Mouse (Mus musculus) midbrain, embryonic 10.5 days (tissue): ENCODE data around the gene Jph3. TPM values are rescaled to one million over a fixed set of nuclear protein-coding genes. Genes with fewer than 3 reads are reported as not detected.

Experiments used
- DNase-seq: peaks from one replicate; pipeline ENCODE4 v3.0.0-alpha.2; 2017; ENCODE audit warnings: low spot score
- H3K27ac ChIP-seq: fragments of 300-500 bp; sonication (generic); replicated peaks from 2 replicates; pipeline ENCODE4 v1.5.1; 2016; ENCODE audit warnings: mild to moderate bottlenecking
- H3K27me3 ChIP-seq: fragments of 300-500 bp; sonication (generic); 2 replicates; pipeline ENCODE4 v1.6.1; 2016; ENCODE audit warnings: low read depth, mild to moderate bottlenecking; ENCODE audit not compliant: poor library complexity, severe bottlenecking
- H3K36me3 ChIP-seq: fragments of 300-500 bp; sonication (generic); 2 replicates; pipeline ENCODE4 v1.6.1; 2016; ENCODE audit warnings: mild to moderate bottlenecking, moderate library complexity
- H3K4me1 ChIP-seq: fragments of 300-500 bp; sonication (generic); 2 replicates; pipeline ENCODE4 v1.6.1; 2016
- H3K4me3 ChIP-seq: fragments of 300-500 bp; sonication (generic); 2 replicates; pipeline ENCODE4 v1.5.1; 2016; ENCODE audit warnings: mild to moderate bottlenecking, moderate library complexity
- H3K9me3 ChIP-seq: fragments of 300-500 bp; sonication (generic); replicated peaks from 2 replicates; pipeline ENCODE4 v1.6.1; 2016; ENCODE audit warnings: mild to moderate bottlenecking
- WGBS: fragments of 180-500 bp; shearing (Covaris S2); methylation state at CpG from one replicate; pipeline ENCODE4 v1.1.7; 2016; 5-methylcytosine and 5-hydroxymethylcytosine counted together
- polyA plus RNA-seq: library from polyadenylated mRNA; unstranded; fragments of >200 nt; fragmentation: Nextera tagmentation; extraction: Ambion mirVana; gene quantifications from 2 replicates; pipeline ENCODE4 v1.2.1, GENCODE M21; 2016

Gene Jph3
- polyA plus RNA-seq, 1 experiment from 2014 or later = 11.9 TPM

GRCm38 (mm10) chr8:121731471-121732333 lies 2.3 kb downstream of the Jph3 start:
- H3K27ac ChIP-seq = peak overlapping the region; percentile 72; the same call in 1 of the 2 replicates
- no peaks in the 10 kb centered on the region for H3K36me3 ChIP-seq
- DNase-seq = peak; percentile 38
- peaks cover 27% of the 10 kb centered on the region for H3K4me1 ChIP-seq
- H3K9me3 ChIP-seq = no peaks in the 10 kb centered on the region; the same call in 1 of the 2 replicates
- peak overlapping the region; percentile 66 for H3K4me3 ChIP-seq
- WGBS = 6% methylated on average over 26 of the region's 26 CpGs
- peaks cover 64% of the 10 kb centered on the region for H3K27me3 ChIP-seq

GRCm38 (mm10) chr8:121732334-121732665 lies 2.9 kb downstream of the Jph3 start:
- H3K27me3 ChIP-seq = peaks cover 62% of the 10 kb centered on the region
- H3K36me3 ChIP-seq = no peaks in the 10 kb centered on the region
- H3K27ac ChIP-seq = no peak overlapping the region
- 58% methylated on average over 4 of the region's 4 CpGs for WGBS
- no peak for DNase-seq
- peak overlapping the region; percentile 66 for H3K4me3 ChIP-seq
- peaks cover 27% of the 10 kb centered on the region for H3K4me1 ChIP-seq
- H3K9me3 ChIP-seq = no peaks in the 10 kb centered on the region

- Histone ChIP-seq H3K27me3 (peaks cover 42% of the 10 kb centered on the region), H3K4me3 (no peak overlapping the region), H3K9me3 (no peaks in the 10 kb centered on the region), H3K4me1 (peaks cover 26% of the 10 kb centered on the region), H3K36me3 (no peaks in the 10 kb centered on the region), H3K27ac (no peak overlapping the region)
- DNase-seq = no peak
- WGBS = 94% methylated on average over 16 of the region's 16 CpGs
These were observed 4.8 kb downstream of the Jph3 start for GRCm38 (mm10) chr8:121734262-121734661.

- Histone ChIP-seq H3K9me3 (no peaks in the 10 kb centered on the region), H3K4me3 (no peak overlapping the region), H3K36me3 (no peaks in the 10 kb centered on the region), H3K27me3 (peaks cover 24% of the 10 kb centered on the region), H3K4me1 (peaks cover 11% of the 10 kb centered on the region), H3K27ac (no peak overlapping the region)
- peak; percentile 46 for DNase-seq
- 14% methylated on average over 7 of the region's 7 CpGs for WGBS
These were observed 6.8 kb downstream of the Jph3 start for GRCm38 (mm10) chr8:121736236-121736635.

- 90% methylated on average over 10 of the region's 10 CpGs for WGBS
- Histone ChIP-seq H3K36me3 (no peaks in the 10 kb centered on the region), H3K9me3 (no peaks in the 10 kb centered on the region), H3K27me3 (no peaks in the 10 kb centered on the region), H3K4me3 (no peak overlapping the region), H3K4me1 (peaks cover 5% of the 10 kb centered on the region; the same call in 1 of the 2 replicates), H3K27ac (no peak overlapping the region)
- DNase-seq = no peak
These were observed 11.3 kb downstream of the Jph3 start for GRCm38 (mm10) chr8:121740721-121741120.

GRCm38 (mm10) chr8:121749501-121749900 lies 20.1 kb downstream of the Jph3 start:
- no peak for DNase-seq
- no peak overlapping the region for H3K27ac ChIP-seq
- H3K27me3 ChIP-seq = peaks cover 20% of the 10 kb centered on the region; the same call in 1 of the 2 replicates
- peaks cover 9% of the 10 kb centered on the region for H3K9me3 ChIP-seq
- no peak overlapping the region for H3K4me3 ChIP-seq
- no peaks in the 10 kb centered on the region for H3K4me1 ChIP-seq
- no peaks in the 10 kb centered on the region for H3K36me3 ChIP-seq
- WGBS = 86% methylated on average over 9 of the region's 9 CpGs

- DNase-seq = no peak
- H3K27ac ChIP-seq = no peak overlapping the region
- H3K4me3 ChIP-seq = no peak overlapping the region
- H3K27me3 ChIP-seq = peaks cover 20% of the 10 kb centered on the region; the same call in 1 of the 2 replicates
- H3K36me3 ChIP-seq = no peaks in the 10 kb centered on the region
- H3K9me3 ChIP-seq = peaks cover 9% of the 10 kb centered on the region
- no peaks in the 10 kb centered on the region for H3K4me1 ChIP-seq
- 42% methylated on average over 3 of the region's 3 CpGs for WGBS
These were observed 21.1 kb downstream of the Jph3 start for GRCm38 (mm10) chr8:121750512-121750911.

GRCm38 (mm10) chr8:121751407-121751806 lies 22.0 kb downstream of the Jph3 start:
- no peak overlapping the region for H3K27ac ChIP-seq
- peaks cover 9% of the 10 kb centered on the region for H3K9me3 ChIP-seq
- no peaks in the 10 kb centered on the region for H3K4me1 ChIP-seq
- H3K4me3 ChIP-seq = no peak overlapping the region
- 20% methylated on average over 3 of the region's 3 CpGs for WGBS
- no peaks in the 10 kb centered on the region for H3K36me3 ChIP-seq
- H3K27me3 ChIP-seq = peaks cover 20% of the 10 kb centered on the region; the same call in 1 of the 2 replicates
- peak; percentile 70 for DNase-seq

GRCm38 (mm10) chr8:121758470-121758869 lies 29.0 kb downstream of the Jph3 start:
- Histone ChIP-seq H3K27ac (no peak overlapping the region), H3K4me3 (no peak overlapping the region), H3K9me3 (no peaks in the 10 kb centered on the region), H3K27me3 (peaks cover 8% of the 10 kb centered on the region; the same call in 1 of the 2 replicates), H3K4me1 (no peaks in the 10 kb centered on the region), H3K36me3 (no peaks in the 10 kb centered on the region)
- WGBS = 76% methylated on average over 12 of the region's 12 CpGs
- DNase-seq = no peak

GRCm38 (mm10) chr8:121760484-121760883 lies 31.1 kb downstream of the Jph3 start:
- Histone ChIP-seq H3K36me3 (no peaks in the 10 kb centered on the region), H3K27me3 (no peaks in the 10 kb centered on the region), H3K4me3 (no peak overlapping the region), H3K4me1 (no peaks in the 10 kb centered on the region), H3K27ac (no peak overlapping the region), H3K9me3 (no peaks in the 10 kb centered on the region)
- DNase-seq = no peak
- WGBS = 84% methylated on average over 7 of the region's 7 CpGs

- Histone ChIP-seq H3K27me3 (no peaks in the 10 kb centered on the region), H3K27ac (no peak overlapping the region), H3K4me3 (no peak overlapping the region), H3K9me3 (no peaks in the 10 kb centered on the region), H3K4me1 (no peaks in the 10 kb centered on the region), H3K36me3 (no peaks in the 10 kb centered on the region)
- DNase-seq = peak; percentile 50
- WGBS = 35% methylated on average over 10 of the region's 10 CpGs
These were observed 32.1 kb downstream of the Jph3 start for GRCm38 (mm10) chr8:121761480-121761879.

- Histone ChIP-seq H3K27ac (no peak overlapping the region), H3K4me1 (no peaks in the 10 kb centered on the region), H3K4me3 (no peak overlapping the region), H3K9me3 (no peaks in the 10 kb centered on the region), H3K27me3 (no peaks in the 10 kb centered on the region), H3K36me3 (no peaks in the 10 kb centered on the region)
- 70% methylated on average over 7 of the region's 7 CpGs for WGBS
- no peak for DNase-seq
These were observed 33.7 kb downstream of the Jph3 start for GRCm38 (mm10) chr8:121762999-121763699.

GRCm38 (mm10) chr8:121763700-121764013 lies 34.2 kb downstream of the Jph3 start:
- WGBS = 82% methylated on average over 9 of the region's 9 CpGs
- Histone ChIP-seq H3K9me3 (no peaks in the 10 kb centered on the region), H3K4me1 (no peaks in the 10 kb centered on the region), H3K36me3 (no peaks in the 10 kb centered on the region), H3K4me3 (no peak overlapping the region), H3K27ac (0 out of 2 replicates have a peak overlapping the region, but pooled peaks have one; percentile 38), H3K27me3 (no peaks in the 10 kb centered on the region)
- DNase-seq = no peak
